Mouse (Mus musculus) heart, embryonic 15.5 days (tissue): Measurements from ENCODE around the gene St8sia1. TPM values are rescaled to one million over a fixed set of nuclear protein-coding genes. Genes with fewer than 3 reads are reported as not detected.

Experiments used
- ATAC-seq: fragments of 200-750 bp; cut with Nextera tagmentation; replicated peaks from 2 replicates; pipeline ENCODE4 v1.8.0; 2017; ENCODE audit warnings: low read depth, moderate TSS enrichment; ENCODE audit not compliant: insufficient number of reproducible peaks, insufficient read depth, low FRiP score
- H3K27ac ChIP-seq: fragments of 300-500 bp; sonication (generic); 2 replicates; pipeline ENCODE4 v1.5.1; 2015; ENCODE audit warnings: mild to moderate bottlenecking, inconsistent platforms
- H3K27me3 ChIP-seq: fragments of 300-500 bp; sonication (generic); 2 replicates; pipeline ENCODE4 v1.6.1; 2015; ENCODE audit warnings: inconsistent platforms
- H3K36me3 ChIP-seq: fragments of 300-500 bp; sonication (generic); 2 replicates; pipeline ENCODE4 v1.6.1; 2015; ENCODE audit warnings: mild to moderate bottlenecking, inconsistent platforms
- H3K4me1 ChIP-seq: fragments of 300-500 bp; sonication (generic); replicated peaks from 2 replicates; pipeline ENCODE4 v1.6.1; 2015; ENCODE audit warnings: inconsistent platforms
- H3K4me2 ChIP-seq: fragments of 300-500 bp; sonication (generic); 2 replicates; pipeline ENCODE4 v1.6.1; 2015; ENCODE audit warnings: inconsistent platforms, mild to moderate bottlenecking, moderate library complexity
- H3K4me3 ChIP-seq: fragments of 300-500 bp; sonication (generic); 2 replicates; pipeline ENCODE4 v1.5.1; 2015; ENCODE audit warnings: mild to moderate bottlenecking, inconsistent platforms
- H3K9ac ChIP-seq: fragments of 300-500 bp; sonication (generic); 2 replicates; pipeline ENCODE4 v1.6.1; 2015; ENCODE audit warnings: mild to moderate bottlenecking, inconsistent platforms
- H3K9me3 ChIP-seq: fragments of 300-500 bp; sonication (generic); replicated peaks from 2 replicates; pipeline ENCODE4 v1.6.1; 2016; ENCODE audit warnings: inconsistent platforms
- WGBS: fragments of 180-500 bp; shearing (Covaris S2); methylation state at CpG from one replicate; pipeline ENCODE4 v1.1.7; 2015; ENCODE audit warnings: mixed read lengths; 5-methylcytosine and 5-hydroxymethylcytosine counted together
- polyA plus RNA-seq: library from polyadenylated mRNA; unstranded; fragments of >200 nt; fragmentation: Nextera tagmentation; extraction: Ambion mirVana; gene quantifications from 2 replicates; pipeline ENCODE4 v1.2.1, GENCODE M21; 2015

The St8sia1 gene
- polyA plus RNA-seq, 1 experiment from 2014 or later: 0.88 TPM

DNA sequence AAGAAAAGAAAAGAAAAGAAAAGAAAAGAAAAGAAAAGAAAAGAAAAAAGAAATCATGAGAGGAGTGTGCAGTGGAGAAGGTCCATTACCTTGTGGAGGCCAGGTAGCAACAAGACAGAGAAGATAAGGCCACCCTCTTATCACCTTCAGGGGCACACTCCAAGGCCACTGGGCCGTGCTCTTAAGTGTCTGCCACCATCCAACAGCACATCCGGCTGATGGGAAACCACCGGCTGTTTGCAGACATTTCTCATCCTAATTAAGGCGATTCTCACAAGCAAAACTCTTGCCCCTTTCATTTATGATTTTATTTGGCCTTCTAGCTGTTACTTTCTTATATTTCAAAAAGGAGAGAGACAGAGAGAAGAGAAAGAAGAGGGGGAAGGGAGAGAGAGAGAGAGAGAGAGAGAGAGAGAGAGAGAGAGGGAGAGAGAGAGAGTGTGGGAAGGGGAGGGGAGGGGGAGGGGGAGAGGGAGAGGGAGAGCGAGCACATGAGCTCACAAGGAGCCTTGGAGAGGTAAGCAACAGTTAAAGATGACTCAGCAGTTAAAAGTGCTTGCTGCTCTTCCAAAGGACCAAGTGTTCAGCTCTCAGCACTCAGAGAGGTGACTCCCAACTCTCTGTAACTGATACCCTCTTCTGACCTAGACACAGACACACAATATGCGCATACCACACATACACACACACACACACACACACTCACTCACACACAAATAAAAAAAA is 154.7 kb downstream of the St8sia1 start:
- Histone ChIP-seq H3K4me1 (no peaks in the 10 kb centered on the region), H3K9me3 (no peaks in the 10 kb centered on the region), H3K4me2 (no peak overlapping the region), H3K4me3 (no peak overlapping the region), H3K27ac (no peak overlapping the region), H3K9ac (no peak overlapping the region), H3K36me3 (no peaks in the 10 kb centered on the region), H3K27me3 (no peaks in the 10 kb centered on the region)
- WGBS: 29% methylated on average over 6 of the region's 6 CpGs
- no peak for ATAC-seq

DNA sequence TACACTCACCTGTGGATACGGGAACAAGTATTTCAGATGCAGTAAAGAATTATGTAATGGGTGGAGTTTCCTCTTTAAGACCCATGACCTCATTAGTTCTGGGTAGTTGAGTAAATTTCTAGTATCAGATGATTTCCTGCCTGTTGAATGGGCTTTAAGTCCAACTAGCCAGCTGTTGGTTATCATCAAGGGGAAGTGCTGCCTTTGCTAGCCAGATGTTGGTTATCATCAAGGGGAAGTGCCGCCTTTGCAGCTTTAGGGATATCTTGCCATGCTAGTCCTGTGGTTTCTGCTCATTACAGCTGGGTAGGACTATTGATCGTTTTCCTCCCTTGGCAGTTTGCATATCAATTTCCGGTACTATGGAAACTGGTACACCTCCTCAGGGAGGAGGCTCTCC is 157.9 kb downstream of the St8sia1 start:
- no peak for ATAC-seq
- Histone ChIP-seq H3K4me1 (no peaks in the 10 kb centered on the region), H3K36me3 (no peaks in the 10 kb centered on the region), H3K27me3 (no peaks in the 10 kb centered on the region), H3K27ac (no peak overlapping the region), H3K4me3 (no peak overlapping the region), H3K4me2 (no peak overlapping the region), H3K9ac (no peak overlapping the region), H3K9me3 (no peaks in the 10 kb centered on the region)
- 61% methylated on average over 4 of the region's 4 CpGs for WGBS

DNA sequence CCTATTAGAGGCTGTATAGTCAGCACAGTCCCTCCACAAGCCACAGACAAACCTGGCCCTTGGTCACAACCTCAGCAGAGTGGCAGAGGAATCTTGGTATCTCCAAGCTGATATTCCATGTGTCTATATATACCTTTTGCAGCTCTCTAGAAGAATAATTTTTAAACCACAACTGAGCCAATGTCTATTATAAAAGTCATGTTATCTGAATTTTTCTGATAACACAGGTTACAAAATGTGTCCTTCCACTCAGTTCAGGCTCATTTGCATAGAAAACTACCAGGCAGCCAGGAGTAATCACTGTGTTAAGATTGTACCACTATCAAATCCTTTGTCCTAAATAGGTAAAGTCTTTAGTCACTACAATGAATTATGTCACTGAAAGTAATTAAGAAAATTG is 159.8 kb downstream of the St8sia1 start, which contains the start of gene Sult6b2:
TSS of gene Sult6b2 (minus strand) at position 101 of the 400 bp plus-strand sequence.
- H3K4me1 ChIP-seq: no peaks in the 10 kb centered on the region
- no peak for ATAC-seq
- H3K4me3 ChIP-seq: no peak within 1 kb of the TSS
- no peak within 1 kb of the TSS for H3K27ac ChIP-seq
- no peaks in the 10 kb centered on the region for H3K36me3 ChIP-seq
- H3K9ac ChIP-seq: no peak within 1 kb of the TSS
- H3K9me3 ChIP-seq: no peaks in the 10 kb centered on the region
- no peaks in the 10 kb centered on the region for H3K27me3 ChIP-seq
- H3K4me2 ChIP-seq: no peak within 1 kb of the TSS

DNA sequence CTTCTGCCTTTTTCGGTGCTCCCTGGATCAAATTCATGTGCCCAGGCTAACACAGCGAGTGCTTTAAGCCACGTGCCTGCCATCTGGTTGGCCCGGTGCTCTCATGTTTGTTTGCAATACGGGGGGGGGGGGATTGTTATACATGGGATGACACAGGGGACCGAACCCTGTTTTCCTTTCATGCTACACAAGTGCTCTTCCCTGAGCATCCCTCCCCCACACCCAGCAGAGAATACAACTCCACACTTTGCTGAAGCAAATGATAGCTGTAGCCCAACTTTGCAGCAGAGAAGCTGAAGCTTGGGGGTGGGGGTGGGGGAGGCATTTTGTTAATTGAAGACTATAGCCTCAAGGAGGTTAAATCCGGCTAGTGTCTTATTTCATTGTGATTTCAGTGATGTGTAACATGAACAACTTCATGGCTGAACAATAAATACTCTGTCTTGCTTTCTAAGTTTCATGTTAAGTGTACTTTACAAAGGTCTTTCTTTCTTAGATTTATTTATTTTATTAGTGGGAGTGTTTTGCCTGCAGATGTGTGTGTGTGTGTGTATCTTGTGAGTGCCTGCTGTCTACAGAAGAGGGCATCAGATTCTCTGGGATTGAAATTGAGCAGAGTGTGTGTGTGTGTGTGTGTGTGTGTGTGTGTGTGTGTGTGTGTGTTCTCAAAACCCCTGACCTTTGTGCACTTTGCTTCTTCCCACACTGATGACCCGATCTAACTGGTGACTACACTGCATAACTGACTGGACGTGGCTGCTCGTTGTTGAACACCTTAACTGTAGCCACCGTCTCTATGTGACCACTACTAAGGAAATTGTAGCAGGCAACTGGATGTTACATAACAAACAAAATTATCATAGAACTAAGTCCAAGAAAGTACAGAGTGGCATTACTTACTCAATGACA is 161.4 kb downstream of the St8sia1 start:
- H3K9me3 ChIP-seq: no peaks in the 10 kb centered on the region
- H3K9ac ChIP-seq: no peak overlapping the region
- H3K4me3 ChIP-seq: no peak overlapping the region
- no peaks in the 10 kb centered on the region for H3K4me1 ChIP-seq
- no peaks in the 10 kb centered on the region for H3K36me3 ChIP-seq
- no peak overlapping the region for H3K27ac ChIP-seq
- no peak for ATAC-seq
- 53% methylated on average over 11 of the region's 11 CpGs for WGBS
- no peaks in the 10 kb centered on the region for H3K27me3 ChIP-seq
- H3K4me2 ChIP-seq: no peak overlapping the region

DNA sequence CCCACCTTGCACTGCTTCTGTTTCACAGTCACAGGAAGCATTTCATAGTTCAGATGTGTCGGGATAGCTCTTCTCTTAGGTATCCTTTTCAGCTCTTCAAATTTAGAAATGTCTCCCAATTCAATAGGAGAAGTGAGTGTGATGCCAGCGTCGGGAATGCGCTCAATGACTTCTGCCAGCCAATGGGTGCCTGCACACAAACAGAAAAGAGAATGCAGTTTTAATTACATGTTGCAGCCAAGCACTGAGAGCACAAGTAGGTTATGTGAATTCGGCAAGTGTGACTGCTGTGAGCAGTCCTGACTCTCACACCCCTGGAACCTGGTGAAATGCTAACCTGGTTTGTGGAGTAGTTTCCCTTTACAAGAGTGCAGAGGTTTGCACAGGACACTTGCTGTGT is 162.6 kb downstream of the St8sia1 start:
- no peak for ATAC-seq
- H3K4me1 ChIP-seq: no peaks in the 10 kb centered on the region
- H3K27ac ChIP-seq: no peak overlapping the region
- no peak overlapping the region for H3K4me3 ChIP-seq
- H3K36me3 ChIP-seq: no peaks in the 10 kb centered on the region
- H3K4me2 ChIP-seq: no peak overlapping the region
- WGBS: 78% methylated on average over 5 of the region's 5 CpGs
- no peaks in the 10 kb centered on the region for H3K9me3 ChIP-seq
- H3K9ac ChIP-seq: no peak overlapping the region
- H3K27me3 ChIP-seq: no peaks in the 10 kb centered on the region

GRCm38 (mm10) chr6:142799704-142800374 is 164.4 kb downstream of the St8sia1 start:
- no peak overlapping the region for H3K9ac ChIP-seq
- no peaks in the 10 kb centered on the region for H3K36me3 ChIP-seq
- H3K4me1 ChIP-seq: no peaks in the 10 kb centered on the region
- no peaks in the 10 kb centered on the region for H3K9me3 ChIP-seq
- H3K4me2 ChIP-seq: no peak overlapping the region
- WGBS: 61% methylated on average over 7 of the region's 7 CpGs
- no peaks in the 10 kb centered on the region for H3K27me3 ChIP-seq
- no peak for ATAC-seq
- H3K27ac ChIP-seq: no peak overlapping the region
- no peak overlapping the region for H3K4me3 ChIP-seq

GRCm38 (mm10) chr6:142798837-142799236 is 165.4 kb downstream of the St8sia1 start:
- no peak overlapping the region for H3K4me2 ChIP-seq
- WGBS: 83% methylated on average over 9 of the region's 9 CpGs
- ATAC-seq: no peak

DNA sequence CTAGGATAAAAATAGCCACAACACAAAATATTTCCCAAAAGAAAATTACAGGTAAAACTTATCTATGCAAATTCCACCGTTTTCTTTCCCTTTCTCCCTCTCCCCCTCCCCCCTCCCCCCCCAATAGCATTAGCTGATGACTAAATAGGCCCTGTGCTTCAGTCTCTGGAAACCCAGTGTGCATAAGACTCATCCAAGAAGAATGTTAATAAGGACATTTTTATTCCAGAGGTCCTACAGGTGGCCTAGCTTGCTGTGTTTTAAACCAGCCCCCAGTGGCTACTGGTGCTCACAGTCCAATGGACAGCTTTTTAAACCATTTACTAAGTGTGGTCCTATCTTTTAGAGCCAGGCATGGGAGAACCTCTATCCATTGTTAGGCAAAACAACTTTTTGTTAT is 166.3 kb downstream of the St8sia1 start:
- no peak for ATAC-seq
- Histone ChIP-seq H3K4me2 (no peak overlapping the region), H3K27ac (no peak overlapping the region), H3K27me3 (0 out of 2 replicates have a peak, but pooled peaks cover 4% of the 10 kb centered on the region), H3K4me1 (no peaks in the 10 kb centered on the region), H3K9ac (no peak overlapping the region), H3K4me3 (no peak overlapping the region), H3K36me3 (no peaks in the 10 kb centered on the region), H3K9me3 (no peaks in the 10 kb centered on the region)
- 67% methylated on average over 1 of the region's 1 CpGs for WGBS

More at GRCm38 (mm10) chr6:142798837-142799236, 165.4 kb downstream of the St8sia1 start:
- Histone ChIP-seq H3K9me3 (no peaks in the 10 kb centered on the region), H3K27ac (no peak overlapping the region), H3K4me1 (no peaks in the 10 kb centered on the region), H3K9ac (no peak overlapping the region), H3K27me3 (0 out of 2 replicates have a peak, but pooled peaks cover under 1% of the 10 kb centered on the region), H3K4me3 (no peak overlapping the region), H3K36me3 (no peaks in the 10 kb centered on the region)

- Histone ChIP-seq H3K27me3 (0 out of 2 replicates have a peak, but pooled peaks cover 4% of the 10 kb centered on the region), H3K4me3 (no peak overlapping the region), H3K27ac (no peak overlapping the region), H3K36me3 (no peaks in the 10 kb centered on the region), H3K4me1 (peaks cover 2% of the 10 kb centered on the region; the same call in 1 of the 2 replicates), H3K9me3 (no peaks in the 10 kb centered on the region), H3K9ac (no peak overlapping the region), H3K4me2 (no peak overlapping the region)
- WGBS: 67% methylated on average over 15 of the region's 15 CpGs
- no peak for ATAC-seq
Observed at GRCm38 (mm10) chr6:142795655-142796441, 168.4 kb downstream of the St8sia1 start.

- H3K4me3 ChIP-seq: no peak overlapping the region
- 0 out of 2 replicates have a peak, but pooled peaks cover 4% of the 10 kb centered on the region for H3K27me3 ChIP-seq
- H3K9me3 ChIP-seq: no peaks in the 10 kb centered on the region
- no peak overlapping the region for H3K9ac ChIP-seq
- no peak overlapping the region for H3K4me2 ChIP-seq
- H3K36me3 ChIP-seq: no peaks in the 10 kb centered on the region
- peaks cover 2% of the 10 kb centered on the region; the same call in 1 of the 2 replicates for H3K4me1 ChIP-seq
- ATAC-seq: no peak
- no peak overlapping the region for H3K27ac ChIP-seq
- WGBS: 78% methylated on average over 9 of the region's 9 CpGs
Observed at GRCm38 (mm10) chr6:142795087-142795486, 169.2 kb downstream of the St8sia1 start.
